Mouse (Mus musculus): ENCODE data around the gene Enox1.

Gene Enox1

DNA sequence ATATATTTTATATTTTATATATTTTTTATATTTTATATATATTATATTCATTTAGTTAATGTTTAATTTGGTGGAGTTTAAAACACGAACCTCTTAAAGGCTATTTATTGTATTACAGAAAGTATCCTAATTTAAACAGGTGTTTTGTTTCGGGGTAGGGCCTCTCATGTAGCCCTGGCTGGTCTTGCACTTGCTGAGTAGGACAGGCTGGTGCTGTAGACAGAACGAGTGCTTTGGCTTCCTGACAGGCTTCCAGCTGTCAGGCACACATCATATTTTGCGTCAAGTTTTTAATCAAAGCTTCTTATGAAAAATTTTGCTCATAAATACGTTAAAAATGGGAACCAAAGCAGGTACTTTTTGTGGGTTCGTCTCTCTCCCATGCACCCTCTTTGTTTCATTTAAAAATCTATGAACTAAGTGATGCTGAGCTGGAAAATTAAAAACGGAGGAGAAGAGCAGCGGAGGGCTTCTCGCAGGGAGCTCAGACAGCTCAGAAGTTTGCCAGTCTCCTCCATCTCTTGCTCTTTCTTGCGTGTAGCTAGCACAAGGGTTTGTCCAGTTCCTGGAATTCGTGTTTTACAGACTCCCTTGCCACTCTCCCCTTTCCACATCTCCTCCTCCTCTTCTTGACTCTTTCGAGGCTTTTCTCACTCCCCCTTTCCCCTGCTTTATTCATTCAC, 115.8 kb downstream of the Enox1 start:
- in situ Hi-C loops (cut with MboI; ENCODE audit: low sequenced_read_pairs) = no loop called here

DNA sequence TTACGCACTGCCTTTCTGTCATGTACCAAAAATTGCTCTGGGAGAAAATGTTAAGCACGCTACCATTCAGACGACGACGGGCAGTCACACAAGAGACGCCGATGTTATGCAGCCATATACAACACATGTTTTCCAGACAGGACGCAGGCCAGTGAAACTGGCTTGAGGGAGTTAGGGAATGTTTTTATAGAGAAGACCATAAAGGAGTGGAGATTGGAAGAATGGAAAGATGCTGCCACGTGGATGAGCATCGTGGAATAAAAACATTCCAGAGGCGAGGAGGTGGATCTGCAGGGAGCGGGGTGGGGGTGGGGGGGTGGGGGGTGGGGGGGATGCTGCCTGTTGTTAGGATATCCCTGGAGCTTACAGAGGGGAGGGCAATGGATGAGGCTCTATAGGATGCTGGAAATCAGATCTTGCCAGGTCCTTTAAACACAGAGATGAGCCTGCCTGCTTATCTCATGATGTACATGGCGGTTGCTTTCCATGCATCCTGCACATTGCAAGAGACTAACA, 116.4 kb downstream of the Enox1 start:
- in situ Hi-C loops (cut with MboI; ENCODE audit: low sequenced_read_pairs) = no loop called here

DNA sequence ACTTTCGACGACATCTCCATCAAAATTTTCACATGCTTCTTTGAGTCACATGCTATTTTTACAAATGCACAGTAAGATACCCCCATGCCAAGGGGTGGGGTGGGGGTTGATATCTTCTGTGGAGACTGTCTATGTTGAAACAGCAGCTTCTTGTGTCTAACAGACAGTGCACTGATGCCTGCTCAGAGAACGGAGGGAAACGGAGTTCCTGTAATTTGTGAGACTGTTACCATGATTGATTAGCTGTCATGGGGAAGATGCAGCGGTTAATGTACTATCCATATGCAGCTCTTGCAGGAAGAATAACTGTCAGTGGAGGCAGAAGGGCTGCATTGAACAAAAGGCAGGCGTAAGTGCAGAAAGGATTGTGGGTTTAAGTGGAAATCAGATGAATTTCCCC, 117.2 kb downstream of the Enox1 start:
- in situ Hi-C loops (cut with MboI; ENCODE audit: low sequenced_read_pairs) = no loop called here

DNA sequence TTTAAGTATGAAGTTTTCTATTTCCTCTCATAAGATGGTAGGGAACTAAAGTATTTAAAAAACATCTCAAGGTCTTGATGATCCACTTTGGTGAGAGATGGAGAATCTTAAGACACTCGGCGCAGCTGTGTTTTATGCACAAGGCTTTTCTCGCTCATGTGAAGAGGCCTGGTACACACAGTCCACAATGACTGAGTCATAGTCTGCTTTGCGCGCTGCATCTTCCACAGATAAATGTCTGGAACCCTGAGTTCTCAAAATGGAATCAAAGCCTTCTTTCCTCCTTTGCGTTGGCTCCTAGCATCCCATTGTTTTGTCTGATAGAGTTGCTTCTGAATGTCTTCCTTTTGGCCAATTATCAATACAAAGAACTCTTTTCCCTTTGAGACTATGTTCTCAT, 119.0 kb downstream of the Enox1 start:
- in situ Hi-C loops (cut with MboI; ENCODE audit: low sequenced_read_pairs) = no loop called here

DNA sequence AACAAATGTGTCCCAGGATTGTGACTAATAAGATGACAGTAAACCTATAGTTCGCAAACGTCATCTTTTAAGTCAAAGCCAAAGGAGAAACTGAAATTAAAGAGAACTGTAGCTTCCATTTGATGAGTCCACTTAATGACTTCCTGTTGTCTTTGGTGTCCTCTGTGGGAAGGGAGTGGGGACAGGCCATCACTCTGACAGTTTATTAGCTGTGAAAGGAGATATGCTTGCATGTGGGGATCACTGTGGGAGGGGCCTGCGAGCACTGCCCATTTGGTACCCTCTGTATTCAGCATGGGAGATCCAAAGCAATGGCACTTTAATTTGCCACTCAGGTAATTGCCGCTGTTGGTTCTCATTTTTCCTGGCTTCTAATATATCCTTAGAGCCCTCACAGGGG, 122.6 kb downstream of the Enox1 start:
- in situ Hi-C loops (cut with MboI; ENCODE audit: low sequenced_read_pairs) = no loop called here

DNA sequence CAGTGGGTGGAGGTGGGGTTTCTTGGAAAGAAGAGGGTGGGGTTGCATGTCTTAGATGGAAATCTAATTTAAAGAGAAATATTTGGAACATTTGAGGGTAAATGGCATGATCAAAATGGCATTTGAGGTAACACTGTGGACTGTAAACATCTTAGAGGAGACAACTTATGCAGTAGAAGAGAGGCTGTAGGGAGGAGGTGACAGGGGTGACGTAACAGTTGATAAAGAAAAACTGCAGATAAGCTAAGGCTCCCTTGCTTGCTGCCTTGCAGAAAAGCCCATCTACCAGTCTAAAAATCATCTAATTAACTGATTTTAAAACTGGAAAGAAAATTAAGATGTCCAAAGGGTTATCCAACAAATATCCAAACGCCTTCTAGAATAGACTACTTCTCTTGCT, 123.9 kb downstream of the Enox1 start:
- in situ Hi-C loops (cut with MboI; ENCODE audit: low sequenced_read_pairs) = no loop called here

DNA sequence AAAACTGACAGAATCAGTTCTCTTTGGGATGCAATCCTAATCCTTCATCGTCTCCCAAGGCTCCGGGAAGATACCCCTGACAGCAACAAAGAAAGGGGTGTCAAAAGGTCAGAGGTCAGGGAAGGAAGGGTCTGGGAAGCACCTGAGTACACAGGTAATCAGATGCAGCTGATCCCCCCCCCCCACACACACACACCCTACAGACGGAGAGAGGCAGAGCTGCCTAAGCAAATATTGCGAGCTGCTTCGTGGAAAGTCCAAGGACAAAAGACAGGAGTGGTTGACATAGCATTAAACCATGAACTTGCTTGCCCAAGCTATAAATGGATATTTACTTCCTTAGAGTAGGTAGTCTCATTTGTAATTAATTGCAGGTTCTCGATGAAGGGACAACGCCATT, 124.3 kb downstream of the Enox1 start:
- in situ Hi-C loops (cut with MboI; ENCODE audit: low sequenced_read_pairs) = no loop called here

DNA sequence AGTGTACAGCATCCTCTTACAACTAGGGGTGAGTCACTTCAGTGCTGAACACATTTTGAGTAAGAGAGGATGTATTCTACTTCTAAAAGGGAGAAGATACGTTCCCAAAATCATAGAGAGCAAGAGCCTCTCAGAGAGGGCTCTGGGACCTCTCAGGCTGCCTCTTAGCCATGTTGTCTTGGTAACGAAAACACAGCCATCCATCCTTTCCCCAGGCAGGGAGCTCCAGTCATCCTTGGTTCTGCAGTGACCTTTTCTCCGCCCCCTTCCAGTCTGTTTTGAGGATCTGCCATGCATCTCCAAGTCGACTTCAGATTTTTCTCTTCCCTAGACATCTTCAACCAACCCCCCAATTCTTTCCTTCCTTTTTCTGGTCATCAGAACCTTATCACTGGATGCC, 127.4 kb downstream of the Enox1 start:
- in situ Hi-C loops (cut with MboI; ENCODE audit: low sequenced_read_pairs) = no loop called here

DNA sequence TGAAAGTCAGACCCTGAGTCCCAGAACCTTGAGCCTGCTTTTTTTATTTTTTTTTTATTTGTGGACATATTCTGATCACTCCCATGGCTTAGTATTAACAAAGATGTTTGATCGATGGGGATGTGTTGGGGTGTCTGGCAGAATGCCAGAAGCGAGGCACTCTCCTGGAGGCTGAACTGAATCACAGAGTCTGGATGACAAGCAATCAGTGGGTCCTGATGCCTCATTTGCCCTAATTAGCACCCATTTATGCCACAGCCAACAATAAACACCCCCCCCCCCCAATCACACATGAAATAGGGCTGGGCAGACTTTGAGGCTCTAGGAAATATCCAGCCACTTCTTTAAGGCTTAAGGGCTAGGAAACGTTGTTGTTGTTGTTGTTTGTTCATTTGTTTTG, 128.9 kb downstream of the Enox1 start:
- in situ Hi-C loops (cut with MboI; ENCODE audit: low sequenced_read_pairs) = no loop called here

DNA sequence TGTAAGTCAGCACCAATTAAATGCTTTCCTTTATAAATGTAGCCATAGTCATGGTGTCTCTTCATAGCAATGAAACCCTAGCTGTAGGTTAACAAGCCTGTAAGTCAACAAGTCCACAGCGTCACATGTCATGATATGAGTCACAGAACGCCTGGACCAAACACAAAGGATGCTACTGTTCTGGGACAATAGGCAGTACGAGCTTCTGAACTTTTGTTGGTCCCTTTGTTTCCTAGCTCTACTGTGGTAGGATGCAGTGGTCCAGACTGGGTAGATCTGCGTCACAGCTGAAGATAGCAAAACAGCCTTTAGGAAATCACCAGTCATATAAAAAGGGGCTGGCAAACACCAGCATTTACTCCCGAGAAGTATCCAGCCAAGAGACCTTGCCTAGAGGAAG, 135.2 kb downstream of the Enox1 start:
- in situ Hi-C loops (cut with MboI; ENCODE audit: low sequenced_read_pairs) = no loop called here

DNA sequence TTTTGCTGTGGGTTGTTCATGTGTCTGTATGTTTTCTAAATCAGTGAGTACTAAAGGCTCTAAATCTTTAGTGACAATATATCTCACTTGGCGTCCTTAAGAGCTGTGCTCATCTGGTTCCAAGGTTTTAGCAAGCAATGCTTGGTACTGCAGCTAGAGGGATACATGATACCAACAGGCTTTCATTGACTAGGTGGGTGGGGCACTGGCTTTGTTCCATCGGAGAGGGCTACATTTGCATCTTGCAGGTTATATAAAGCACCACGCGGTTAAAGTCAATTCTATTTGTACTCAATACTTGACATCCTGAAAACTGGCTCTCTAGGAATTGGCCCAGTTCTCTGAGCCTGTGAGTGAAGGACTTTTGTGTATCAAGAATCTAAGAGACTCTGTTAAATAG, 140.5 kb downstream of the Enox1 start:
- in situ Hi-C loops (cut with MboI; ENCODE audit: low sequenced_read_pairs) = no loop called here

DNA sequence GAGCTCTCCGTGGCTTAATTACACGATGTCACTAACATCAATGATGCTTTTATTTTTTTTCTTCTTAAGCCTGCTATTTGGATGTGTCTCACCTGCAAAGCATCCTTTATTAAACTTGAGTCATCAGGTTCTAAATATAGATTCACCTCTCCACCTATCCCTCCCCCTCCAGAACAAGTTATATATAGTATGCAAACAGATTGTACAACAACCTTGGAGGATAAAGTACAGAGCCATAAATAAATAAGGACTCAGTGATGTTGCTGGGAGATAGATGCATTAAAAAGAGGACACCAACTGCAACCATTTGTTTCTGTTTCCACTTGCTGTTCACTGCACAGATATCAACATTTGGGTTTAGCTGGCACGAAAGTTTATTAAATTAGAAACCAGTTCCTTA, 141.8 kb downstream of the Enox1 start:
- in situ Hi-C loops (cut with MboI; ENCODE audit: low sequenced_read_pairs) = no loop called here

DNA sequence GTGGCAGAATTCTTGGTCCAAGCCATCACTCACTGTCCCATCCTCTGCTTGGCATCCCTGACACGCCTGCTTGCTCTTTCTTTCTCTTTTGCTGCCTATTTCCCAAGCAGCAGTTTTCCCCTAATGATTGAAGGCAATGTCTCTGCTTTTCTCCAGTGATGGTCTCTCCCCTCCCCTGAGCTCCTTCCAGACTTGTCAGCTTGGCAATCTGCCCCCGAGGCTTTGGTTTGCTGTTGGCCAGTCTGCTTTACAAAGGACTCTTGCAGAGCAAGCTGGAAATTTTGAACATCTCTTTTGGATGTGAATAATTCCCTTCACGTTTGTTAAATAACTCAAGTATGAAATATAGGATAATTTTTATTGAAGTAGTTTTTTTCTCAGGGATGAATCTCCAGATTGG, 153.0 kb downstream of the Enox1 start:
- in situ Hi-C loops (cut with MboI; ENCODE audit: low sequenced_read_pairs) = no loop called here

DNA sequence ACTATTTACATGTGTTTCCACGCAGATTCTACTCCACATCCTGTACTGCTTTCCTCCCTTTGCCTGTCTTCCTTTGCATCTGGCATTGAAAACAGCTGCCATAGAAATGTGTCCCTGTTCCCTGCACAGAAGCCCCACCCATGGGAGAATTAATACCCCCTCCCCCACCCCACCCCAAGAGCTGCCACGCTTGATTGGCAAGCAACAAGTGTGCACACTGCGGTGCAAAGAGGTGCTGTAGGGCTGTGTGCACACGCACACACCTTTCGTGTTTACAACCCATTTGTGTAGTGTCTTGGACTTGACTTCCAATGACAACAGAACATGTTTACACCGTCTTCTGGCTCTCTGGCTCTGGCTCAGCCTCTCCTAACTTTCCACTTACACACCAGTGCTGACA, 154.9 kb downstream of the Enox1 start:
- in situ Hi-C loops (cut with MboI; ENCODE audit: low sequenced_read_pairs) = no loop called here

DNA sequence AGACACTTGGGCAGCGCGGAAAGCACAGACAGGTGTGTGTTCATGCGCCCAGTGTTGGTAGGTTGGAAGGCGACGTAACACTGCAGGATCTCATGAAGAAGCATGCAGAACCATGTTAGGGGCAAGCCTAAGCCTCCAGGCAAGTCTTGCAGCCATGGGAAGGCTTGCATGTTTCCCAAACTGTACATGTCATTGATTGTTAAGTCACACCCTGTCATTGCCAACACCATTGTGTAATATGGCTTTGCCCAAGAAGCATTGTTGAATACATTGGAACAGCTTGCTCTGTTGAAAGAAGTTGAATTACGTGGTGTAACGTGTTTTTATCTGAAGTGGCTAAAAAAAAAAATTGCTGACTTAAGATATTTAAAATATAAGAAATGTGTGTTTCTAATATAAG, 162.8 kb downstream of the Enox1 start:
- in situ Hi-C loops (cut with MboI; ENCODE audit: low sequenced_read_pairs) = no loop called here

DNA sequence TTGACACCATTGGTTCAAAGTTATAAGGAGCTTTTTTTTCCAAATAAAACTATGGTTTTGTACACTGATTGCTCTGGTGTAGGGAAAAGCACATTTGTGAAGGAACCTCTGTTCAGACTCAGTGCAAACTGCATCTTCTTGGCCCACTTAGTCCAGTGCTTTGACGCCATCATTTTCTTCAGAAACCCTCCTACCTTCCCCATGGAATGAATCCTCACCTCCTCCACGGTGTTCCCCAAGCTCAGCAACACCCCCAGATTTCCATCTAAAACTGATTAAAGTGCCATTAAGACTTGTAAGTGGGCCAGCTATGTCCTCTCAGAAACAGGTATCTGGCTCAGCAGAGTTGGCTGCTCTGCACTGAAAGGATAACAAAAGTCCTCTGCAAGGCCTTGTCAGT, 167.8 kb downstream of the Enox1 start:
- in situ Hi-C loops (cut with MboI; ENCODE audit: low sequenced_read_pairs) = no loop called here

DNA sequence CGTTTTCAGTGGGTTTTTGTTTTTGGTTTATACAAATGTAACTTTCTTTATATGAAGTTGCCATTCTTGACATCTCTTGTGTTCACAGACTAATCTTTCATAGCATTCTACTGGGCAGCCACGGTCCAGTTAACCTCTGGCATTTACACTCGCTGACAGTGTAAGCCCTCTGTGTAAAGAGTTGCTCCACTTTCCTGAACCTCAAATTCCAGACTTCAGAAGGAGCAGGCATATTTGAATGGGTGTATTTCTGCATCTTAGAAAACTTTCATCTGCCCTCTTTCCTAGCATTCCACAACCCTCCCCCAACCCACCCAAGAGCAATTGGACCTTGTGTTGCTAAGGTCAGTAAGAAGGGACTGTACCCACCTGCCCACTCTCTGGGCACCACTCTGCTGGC, 171.1 kb downstream of the Enox1 start:
- in situ Hi-C loops (cut with MboI; ENCODE audit: low sequenced_read_pairs) = no loop called here

DNA sequence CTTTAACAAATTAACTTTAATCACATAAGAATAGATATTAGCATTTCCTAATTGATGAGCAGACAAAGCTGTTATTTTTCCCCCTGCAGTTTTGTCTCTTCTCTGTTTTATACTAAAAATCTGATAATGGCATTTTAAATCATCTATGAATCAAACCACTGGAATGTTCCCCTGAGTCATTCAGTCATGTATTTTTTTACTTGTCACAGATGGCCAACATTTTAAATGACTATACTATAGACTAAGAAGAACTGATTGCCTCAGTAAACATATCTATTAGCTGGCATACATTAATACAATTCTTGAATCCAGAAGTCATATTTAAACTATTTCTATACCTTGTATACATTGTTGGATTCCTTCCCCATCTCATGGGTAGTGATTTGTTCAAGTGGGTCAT, 173.2 kb downstream of the Enox1 start:
- in situ Hi-C loops (cut with MboI; ENCODE audit: low sequenced_read_pairs) = no loop called here

DNA sequence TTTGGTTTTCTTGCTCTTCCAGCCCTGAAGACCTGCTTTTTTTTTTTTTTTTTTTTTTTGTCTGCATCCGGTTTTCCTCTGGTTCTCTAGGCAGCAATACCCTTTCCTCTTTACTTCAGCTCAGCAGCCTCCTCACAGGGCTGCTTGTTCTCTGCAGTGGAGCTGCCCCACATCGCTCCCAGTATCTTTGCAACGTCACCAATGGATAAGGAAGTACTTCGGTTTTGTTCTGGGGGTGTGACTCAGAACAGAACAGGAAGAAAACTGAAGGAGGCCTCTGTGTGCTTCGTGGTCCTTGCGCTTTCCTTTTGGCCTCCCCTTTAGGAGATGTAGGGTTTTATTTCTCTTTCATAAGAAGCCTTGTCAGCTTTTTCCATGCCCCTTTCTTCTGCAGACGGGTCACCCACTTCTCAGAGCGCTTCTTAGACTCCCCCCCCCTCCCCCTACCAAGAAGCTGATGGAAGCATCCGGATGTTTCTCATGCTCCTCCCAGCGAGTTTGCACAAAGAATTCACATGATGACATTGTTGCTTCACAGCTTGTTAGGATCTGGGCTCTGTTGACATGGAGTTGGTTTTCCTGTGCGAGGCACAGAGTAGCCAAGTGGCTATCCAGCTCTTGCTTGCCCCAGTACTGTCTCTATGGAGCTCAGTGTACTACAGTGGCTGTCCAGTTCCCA, 187.2 kb downstream of the Enox1 start:
- in situ Hi-C loops (cut with MboI; ENCODE audit: low sequenced_read_pairs) = no loop called here

DNA sequence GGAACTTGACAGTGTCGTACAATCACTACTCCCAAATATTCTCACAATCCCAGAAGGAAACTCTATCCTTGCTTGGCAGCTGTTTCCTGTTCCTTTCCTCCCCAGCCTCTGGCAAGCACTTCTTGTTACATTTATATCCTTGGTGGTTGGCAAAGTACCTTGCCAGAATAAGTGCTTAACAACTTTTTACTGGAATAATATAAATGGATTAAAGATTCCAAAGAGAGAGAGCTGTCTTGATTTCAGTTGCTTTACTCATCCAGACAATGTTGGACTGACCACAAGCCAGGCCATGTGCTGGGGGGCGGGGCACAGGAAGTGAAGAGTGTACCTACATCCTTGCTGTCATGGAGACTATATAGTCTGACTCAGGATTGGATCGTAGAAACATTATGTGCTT, 189.7 kb downstream of the Enox1 start:
- in situ Hi-C loops (cut with MboI; ENCODE audit: low sequenced_read_pairs) = no loop called here

DNA sequence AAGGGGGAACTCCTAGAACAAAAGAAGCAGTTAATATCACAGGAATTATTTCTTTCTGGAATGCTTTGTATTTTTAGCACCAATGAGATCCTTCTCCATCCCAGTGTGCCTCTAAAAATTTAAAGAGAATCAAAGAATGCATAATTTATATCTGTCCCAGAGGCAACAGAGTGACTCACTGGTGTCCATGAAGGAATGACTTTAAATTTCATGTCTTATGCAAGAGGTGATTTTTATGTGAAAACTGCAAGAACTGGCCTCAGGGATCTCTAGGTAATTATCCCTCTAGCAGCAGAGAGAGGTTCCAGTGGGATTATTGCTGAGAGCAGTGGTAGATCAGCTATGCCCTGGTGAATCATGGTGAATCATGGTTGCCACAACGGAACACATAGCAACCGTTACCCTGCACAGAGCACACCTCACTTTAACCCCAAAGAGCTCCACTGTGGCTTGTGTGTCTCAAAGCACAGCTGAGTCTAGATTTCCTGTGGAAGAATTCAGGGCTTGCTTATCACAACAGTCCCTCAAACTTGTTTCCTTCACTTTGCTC, 195.3 kb downstream of the Enox1 start:
- in situ Hi-C loops (cut with MboI; ENCODE audit: low sequenced_read_pairs) = no loop called here

DNA sequence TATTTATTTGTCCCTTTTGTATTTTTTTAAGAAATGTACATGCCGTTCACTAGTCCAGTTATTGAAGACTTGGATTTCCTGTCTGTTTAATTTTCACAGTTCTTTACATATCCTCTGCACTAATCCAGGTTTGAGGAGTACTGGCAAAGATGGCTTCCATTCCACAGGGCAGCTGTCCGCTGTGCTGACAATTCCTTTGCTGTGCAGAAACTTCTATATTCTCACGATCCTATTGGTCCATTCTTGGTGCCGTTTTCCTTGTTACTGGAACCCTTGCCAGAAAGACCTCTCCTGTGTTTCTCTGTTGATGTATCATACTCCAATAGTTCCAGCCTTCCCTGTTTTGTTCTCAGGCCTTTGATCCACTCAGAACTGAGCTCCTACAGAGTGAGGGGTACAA, 206.1 kb downstream of the Enox1 start:
- in situ Hi-C loops (cut with MboI; ENCODE audit: low sequenced_read_pairs) = no loop called here
